Mouse (Mus musculus): Measurements from ENCODE around the gene Itk. TPM values are rescaled to one million over a fixed set of nuclear protein-coding genes. Genes with fewer than 3 reads are reported as not detected.

The Itk gene
- polyA plus RNA-seq, 1 experiment = not detected

- no peak overlapping the region for H3K27ac ChIP-seq (ENCODE audit: insufficient read depth, low read depth, low read length)
- no peak for TF ChIP-seq POLR2A (IDR thresholded peaks at IDR 0.05; ENCODE audit: borderline replicate concordance, low read depth, low read length)
- TF ChIP-seq CTCF (IDR thresholded peaks at IDR 0.05; ENCODE audit: low read depth, low read length) = no peak
- H3K4me1 ChIP-seq (ENCODE audit: control insufficient read depth, insufficient read depth, low read length) = peaks cover 6% of the 10 kb centered on the region
- no peak overlapping the region for H3K4me3 ChIP-seq (ENCODE audit: insufficient read depth, low read length)
Measured at GRCm38 (mm10) chr11:46336020-46336419, 53.3 kb downstream of the Itk start.

DNA sequence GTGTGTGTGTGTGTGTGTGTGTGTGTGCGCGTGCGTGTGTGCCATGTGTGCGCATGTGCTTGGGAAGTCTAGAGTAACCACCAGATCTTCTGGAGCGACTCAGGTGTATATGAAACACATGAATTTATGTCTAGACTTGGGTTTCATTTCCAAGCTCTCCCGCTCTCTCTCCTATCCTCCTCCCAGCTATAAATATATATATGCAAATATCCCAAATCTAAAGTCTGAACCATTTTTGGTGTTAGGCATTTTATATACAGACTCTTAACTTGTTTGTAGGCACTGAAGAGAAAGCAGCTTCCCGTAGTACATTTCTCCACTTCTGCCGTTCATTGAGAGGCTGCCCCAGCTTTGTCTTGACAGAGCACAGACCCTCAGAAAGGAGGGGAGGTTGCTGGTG lies 57.1 kb downstream of the Itk start:
- TF ChIP-seq CTCF (IDR thresholded peaks at IDR 0.05; ENCODE audit: low read depth, low read length) = no peak
- TF ChIP-seq POLR2A (IDR thresholded peaks at IDR 0.05; ENCODE audit: borderline replicate concordance, low read depth, low read length) = no peak
- Histone ChIP-seq H3K4me1 (ENCODE audit: control insufficient read depth, insufficient read depth, low read length) (peaks cover 2% of the 10 kb centered on the region), H3K27ac (ENCODE audit: insufficient read depth, low read depth, low read length) (no peak overlapping the region), H3K4me3 (ENCODE audit: insufficient read depth, low read length) (no peak overlapping the region)

DNA sequence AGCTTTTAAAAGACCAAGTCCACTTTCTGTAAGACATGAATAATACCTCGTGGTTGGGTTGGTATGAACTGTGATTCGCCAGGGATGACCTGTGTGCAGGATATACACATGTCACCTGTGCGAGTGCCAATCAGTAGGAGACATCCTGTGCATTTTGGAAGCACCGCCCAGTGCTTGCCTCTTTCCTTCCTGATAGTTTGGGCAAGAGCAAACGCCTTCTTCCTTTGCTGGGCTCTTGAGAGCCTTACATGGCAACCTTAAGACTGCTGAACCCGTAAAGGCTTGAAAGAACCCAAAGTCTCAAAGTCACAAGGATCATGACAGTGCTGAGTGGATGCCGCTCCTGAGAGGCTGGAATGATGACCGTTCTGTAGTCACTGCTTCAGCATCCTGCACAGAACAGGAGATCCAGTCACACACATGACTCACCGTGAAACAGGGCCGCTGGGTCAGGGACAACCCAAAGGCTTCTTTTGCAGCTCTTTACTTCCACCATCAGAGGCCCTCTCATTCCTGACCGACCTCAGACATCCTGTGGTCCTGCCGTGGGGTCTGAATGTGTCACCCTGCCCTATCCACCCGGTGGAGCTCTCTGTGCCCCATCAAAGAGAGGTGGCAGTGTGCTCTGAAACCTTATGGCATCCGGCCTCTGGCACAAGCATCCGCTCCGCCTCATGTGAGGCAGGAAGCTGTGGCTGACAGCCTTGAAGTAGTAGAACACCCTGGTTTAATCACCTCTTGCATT lies 62.9 kb downstream of the Itk start:
- H3K27ac ChIP-seq (ENCODE audit: insufficient read depth, low read depth, low read length) = no peak overlapping the region
- no peak for TF ChIP-seq CTCF (IDR thresholded peaks at IDR 0.05; ENCODE audit: low read depth, low read length)
- no peak for TF ChIP-seq POLR2A (IDR thresholded peaks at IDR 0.05; ENCODE audit: borderline replicate concordance, low read depth, low read length)
- H3K4me1 ChIP-seq (ENCODE audit: control insufficient read depth, insufficient read depth, low read length) = no peaks in the 10 kb centered on the region
- H3K4me3 ChIP-seq (ENCODE audit: insufficient read depth, low read length) = no peak overlapping the region

DNA sequence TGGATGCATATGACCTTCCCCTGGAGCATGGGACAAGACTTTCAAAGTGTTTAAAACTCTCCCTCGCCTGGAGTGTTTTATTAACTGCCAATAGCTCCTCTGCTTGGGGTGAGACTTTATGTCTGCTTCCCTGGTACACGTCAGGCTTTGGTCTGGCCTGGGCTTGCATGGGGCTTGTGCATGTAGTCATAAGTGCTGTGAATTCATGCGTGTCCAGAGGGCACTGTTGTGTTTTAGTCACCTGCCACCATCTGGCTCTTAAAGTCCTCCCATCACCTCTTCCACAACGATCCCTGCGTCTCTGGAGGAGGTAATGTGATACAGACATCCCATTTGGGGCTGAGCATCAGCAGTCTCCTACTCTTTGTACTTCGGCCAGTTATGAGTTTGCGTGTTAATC lies 67.8 kb downstream of the Itk start:
- TF ChIP-seq CTCF (IDR thresholded peaks at IDR 0.05; ENCODE audit: low read depth, low read length) (no peak), POLR2A (IDR thresholded peaks at IDR 0.05; ENCODE audit: borderline replicate concordance, low read depth, low read length) (no peak)

DNA sequence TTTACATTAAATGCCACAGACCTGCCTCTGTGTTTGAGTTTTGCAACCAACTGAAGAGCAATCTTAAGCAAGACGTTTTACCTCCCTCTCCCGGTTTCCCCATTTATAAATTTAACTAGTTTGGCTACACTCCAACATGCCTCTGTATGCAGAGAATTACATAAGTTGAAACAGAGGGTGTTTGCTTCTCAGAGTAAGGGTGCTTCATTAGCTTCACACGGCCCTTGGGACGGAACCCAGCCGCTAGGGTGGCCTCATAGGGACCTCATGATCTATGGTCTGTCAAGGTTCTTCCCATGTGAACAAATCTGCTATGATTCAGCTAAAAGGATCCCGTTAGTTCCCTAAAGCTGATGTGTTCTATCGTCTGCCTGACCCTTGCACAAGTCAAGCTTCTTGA lies 74.8 kb downstream of the Itk start:
- H3K27ac ChIP-seq (ENCODE audit: insufficient read depth, low read depth, low read length) = peak overlapping the region; percentile 57

More for the DNA sequence above, 67.8 kb downstream of the Itk start:
- Histone ChIP-seq H3K4me3 (ENCODE audit: insufficient read depth, low read length) (no peak overlapping the region), H3K27ac (ENCODE audit: insufficient read depth, low read depth, low read length) (no peak overlapping the region), H3K4me1 (ENCODE audit: control insufficient read depth, insufficient read depth, low read length) (no peaks in the 10 kb centered on the region)

DNA sequence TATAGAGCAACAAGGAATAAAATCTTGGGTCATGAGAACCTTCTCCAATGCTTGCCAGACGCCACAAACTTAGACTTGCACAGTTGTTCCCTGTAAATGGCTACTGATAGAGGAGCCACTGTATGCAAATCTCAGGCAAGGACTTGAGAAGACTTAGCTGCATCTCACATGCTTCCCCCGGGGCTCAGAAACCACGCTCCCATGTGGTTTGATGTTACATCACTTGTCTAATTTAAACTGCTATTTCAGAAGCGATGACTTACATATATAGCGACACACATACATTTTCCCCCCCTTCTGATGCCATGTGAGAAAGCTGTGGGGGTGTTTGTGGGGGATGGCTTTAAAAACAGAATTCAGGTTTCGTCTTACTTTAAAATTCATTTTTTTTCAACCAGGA lies 75.5 kb downstream of the Itk start:
- TF ChIP-seq POLR2A (IDR thresholded peaks at IDR 0.05; ENCODE audit: borderline replicate concordance, low read depth, low read length) = no peak
- TF ChIP-seq CTCF (IDR thresholded peaks at IDR 0.05; ENCODE audit: low read depth, low read length) = no peak
- H3K27ac ChIP-seq (ENCODE audit: insufficient read depth, low read depth, low read length) = peak overlapping the region; percentile 57

More for the DNA sequence above, 74.8 kb downstream of the Itk start:
- no peak for TF ChIP-seq POLR2A (IDR thresholded peaks at IDR 0.05; ENCODE audit: borderline replicate concordance, low read depth, low read length)
- TF ChIP-seq CTCF (IDR thresholded peaks at IDR 0.05; ENCODE audit: low read depth, low read length) = no peak
- no peak overlapping the region for H3K4me3 ChIP-seq (ENCODE audit: insufficient read depth, low read length)
- H3K4me1 ChIP-seq (ENCODE audit: control insufficient read depth, insufficient read depth, low read length) = peaks cover 41% of the 10 kb centered on the region

GRCm38 (mm10) chr11:46312523-46313035 lies 76.7 kb downstream of the Itk start, which contains the start of gene Cyfip2:
Gene Cyfip2, minus strand, starts transcription at chr11:46312859.
- Histone ChIP-seq H3K27ac (ENCODE audit: insufficient read depth, low read depth, low read length) (peak within 1 kb of the TSS; percentile 57), H3K4me3 (ENCODE audit: insufficient read depth, low read length) (peak within 1 kb of the TSS; percentile 91), H3K4me1 (ENCODE audit: control insufficient read depth, insufficient read depth, low read length) (peaks cover 57% of the 10 kb centered on the region)
- TF ChIP-seq POLR2A (IDR thresholded peaks at IDR 0.05; ENCODE audit: borderline replicate concordance, low read depth, low read length) (no peak), CTCF (IDR thresholded peaks at IDR 0.05; ENCODE audit: low read depth, low read length) (no peak)

More for the DNA sequence above, 75.5 kb downstream of the Itk start:
- Histone ChIP-seq H3K4me1 (ENCODE audit: control insufficient read depth, insufficient read depth, low read length) (peaks cover 48% of the 10 kb centered on the region), H3K4me3 (ENCODE audit: insufficient read depth, low read length) (no peak overlapping the region)

GRCm38 (mm10) chr11:46311703-46312522 lies 77.4 kb downstream of the Itk start:
- H3K27ac ChIP-seq (ENCODE audit: insufficient read depth, low read depth, low read length) = no peak overlapping the region
- TF ChIP-seq POLR2A (IDR thresholded peaks at IDR 0.05; ENCODE audit: borderline replicate concordance, low read depth, low read length) (no peak), CTCF (IDR thresholded peaks at IDR 0.05; ENCODE audit: low read depth, low read length) (no peak)
- peak overlapping the region; percentile 91 for H3K4me3 ChIP-seq (ENCODE audit: insufficient read depth, low read length)
- H3K4me1 ChIP-seq (ENCODE audit: control insufficient read depth, insufficient read depth, low read length) = peaks cover 57% of the 10 kb centered on the region

GRCm38 (mm10) chr11:46311181-46311702 lies 78.1 kb downstream of the Itk start:
- Histone ChIP-seq H3K4me3 (ENCODE audit: insufficient read depth, low read length) (peak overlapping the region; percentile 91), H3K27ac (ENCODE audit: insufficient read depth, low read depth, low read length) (no peak overlapping the region), H3K4me1 (ENCODE audit: control insufficient read depth, insufficient read depth, low read length) (peaks cover 60% of the 10 kb centered on the region)
- TF ChIP-seq POLR2A (IDR thresholded peaks at IDR 0.05; ENCODE audit: borderline replicate concordance, low read depth, low read length) (no peak), CTCF (IDR thresholded peaks at IDR 0.05; ENCODE audit: low read depth, low read length) (no peak)

Measured in bone marrow macrophage, adult 2 months (primary cell).